Mouse (Mus musculus) lung, embryonic 14.5 days (tissue): ENCODE measurements around the gene AI661453. TPM values are rescaled to one million over a fixed set of nuclear protein-coding genes. Genes with fewer than 3 reads are reported as not detected.
A peak's percentile ranks its signal among the peaks of the same experiment; 100 is the strongest.

Source experiments
- ATAC-seq: fragments of 200-750 bp; cut with Nextera tagmentation; 2 replicates; pipeline ENCODE4 v1.8.0; 2017; ENCODE audit warnings: mild to moderate bottlenecking, moderate TSS enrichment, moderate library complexity; ENCODE audit not compliant: insufficient read depth
- DNase-seq: peaks from one replicate; pipeline ENCODE4 v3.0.0-alpha.2; 2015
- H3K27ac ChIP-seq: fragments of 300-500 bp; sonication (generic); 2 replicates; pipeline ENCODE4 v1.5.1; 2014; ENCODE audit warnings: low read depth, mild to moderate bottlenecking, moderate library complexity
- H3K27me3 ChIP-seq: fragments of 300-500 bp; sonication (generic); 2 replicates; pipeline ENCODE4 v1.6.1; 2014; ENCODE audit warnings: low read length, control low read depth; ENCODE audit not compliant: insufficient read depth
- H3K36me3 ChIP-seq: fragments of 300-500 bp; sonication (generic); 2 replicates; pipeline ENCODE4 v1.6.1; 2014; ENCODE audit warnings: control low read depth; ENCODE audit not compliant: insufficient read depth
- H3K4me1 ChIP-seq: fragments of 300-500 bp; sonication (generic); 2 replicates; pipeline ENCODE4 v1.6.1; 2014; ENCODE audit warnings: antibody characterized with exemption, control low read depth; ENCODE audit not compliant: insufficient read depth
- H3K4me2 ChIP-seq: fragments of 300-500 bp; sonication (generic); 2 replicates; pipeline ENCODE4 v1.6.1; 2014; ENCODE audit warnings: mild to moderate bottlenecking
- H3K4me3 ChIP-seq: fragments of 300-500 bp; sonication (generic); 2 replicates; pipeline ENCODE4 v1.5.1; 2014; ENCODE audit warnings: low read depth, low read length
- H3K9ac ChIP-seq: fragments of 300-500 bp; sonication (generic); 2 replicates; pipeline ENCODE4 v1.6.1; 2014
- H3K9me3 ChIP-seq: fragments of 300-500 bp; sonication (generic); 2 replicates; pipeline ENCODE4 v1.6.1; 2016; ENCODE audit warnings: low read depth, low read length, control low read depth
- CTCF ChIP-seq: IDR thresholded peaks from 2 replicates; pipeline ENCODE4 v1.5.1; 2016; ENCODE audit warnings: antibody characterized with exemption, low read depth
- WGBS: fragments of 180-500 bp; shearing (Covaris S2); extraction: QIAGEN DNeasy Blood & Tissue Kit; methylation state at CpG from one replicate; pipeline ENCODE4 v1.1.7; 2014; 5-methylcytosine and 5-hydroxymethylcytosine counted together
- polyA plus RNA-seq: library from polyadenylated mRNA; unstranded; fragments of >200 nt; fragmentation: Nextera tagmentation; extraction: Ambion mirVana; gene quantifications from 2 replicates; pipeline ENCODE4 v1.2.1, GENCODE M21; 2014

Gene AI661453
- polyA plus RNA-seq, 1 experiment from 2014 or later = 2.4 TPM

GRCm38 (mm10) chr17:47449432-47449831, 13.0 kb downstream of the AI661453 start:
- no peak for DNase-seq
- WGBS = 64% methylated on average over 5 of the region's 5 CpGs
- no peak overlapping the region for H3K4me2 ChIP-seq
- no peak for ATAC-seq
- peaks cover 26% of the 10 kb centered on the region for H3K4me1 ChIP-seq
- no peaks in the 10 kb centered on the region for H3K36me3 ChIP-seq
- H3K27me3 ChIP-seq = no peaks in the 10 kb centered on the region
- peak overlapping the region; percentile 2; the same call in 1 of the 2 replicates for H3K27ac ChIP-seq
- no peak overlapping the region for H3K4me3 ChIP-seq
- no peaks in the 10 kb centered on the region for H3K9me3 ChIP-seq
- no peak for TF ChIP-seq CTCF
- H3K9ac ChIP-seq = 0 out of 2 replicates have a peak overlapping the region, but pooled peaks have one; percentile 28

DNA sequence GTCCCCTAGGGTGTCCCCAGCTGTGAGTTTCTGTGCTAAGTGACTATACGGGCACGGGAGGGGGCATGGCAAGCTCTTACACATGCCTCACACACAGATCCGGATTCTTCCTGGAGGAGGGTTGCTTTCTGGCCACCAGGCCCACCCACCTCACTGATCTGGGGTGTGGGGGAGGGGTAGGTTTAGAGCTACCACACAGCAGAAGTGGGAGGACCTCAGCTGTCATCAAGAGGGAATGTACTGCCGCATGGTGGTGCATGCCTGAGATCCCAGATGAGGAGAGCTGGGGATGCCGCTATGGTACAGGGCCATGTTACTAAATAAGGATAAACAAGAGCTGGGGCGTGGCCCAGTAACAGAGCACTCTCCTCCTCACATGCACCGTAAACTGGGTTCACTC, 13.8 kb downstream of the AI661453 start:
- no peaks in the 10 kb centered on the region for H3K27me3 ChIP-seq
- peak; percentile 27 for DNase-seq
- no peak overlapping the region for H3K4me2 ChIP-seq
- WGBS = 34% methylated on average over 7 of the region's 7 CpGs
- peaks cover 26% of the 10 kb centered on the region for H3K4me1 ChIP-seq
- ATAC-seq = peak; percentile 39; the same call in 1 of the 2 replicates
- H3K9ac ChIP-seq = no peak overlapping the region
- no peaks in the 10 kb centered on the region for H3K9me3 ChIP-seq
- H3K36me3 ChIP-seq = no peaks in the 10 kb centered on the region
- H3K4me3 ChIP-seq = no peak overlapping the region
- no peak overlapping the region for H3K27ac ChIP-seq
- 0 out of 2 replicates have a peak, but pooled peaks have one; percentile 3 for TF ChIP-seq CTCF

GRCm38 (mm10) chr17:47450880-47451565, 14.6 kb downstream of the AI661453 start:
- Histone ChIP-seq H3K9ac (no peak overlapping the region), H3K36me3 (no peaks in the 10 kb centered on the region), H3K4me2 (no peak overlapping the region), H3K4me1 (peaks cover 24% of the 10 kb centered on the region), H3K9me3 (no peaks in the 10 kb centered on the region), H3K4me3 (no peak overlapping the region), H3K27me3 (no peaks in the 10 kb centered on the region), H3K27ac (no peak overlapping the region)
- WGBS = 61% methylated on average over 12 of the region's 12 CpGs
- DNase-seq = peak; percentile 35
- ATAC-seq = peak; percentile 37; the same call in 1 of the 2 replicates
- TF ChIP-seq CTCF = no peak

GRCm38 (mm10) chr17:47452886-47453285, 16.5 kb downstream of the AI661453 start:
- H3K4me3 ChIP-seq = no peak overlapping the region
- no peak for ATAC-seq
- peaks cover 18% of the 10 kb centered on the region for H3K4me1 ChIP-seq
- 38% methylated on average over 7 of the region's 7 CpGs for WGBS
- H3K36me3 ChIP-seq = no peaks in the 10 kb centered on the region
- no peak overlapping the region for H3K9ac ChIP-seq
- TF ChIP-seq CTCF = no peak
- H3K27me3 ChIP-seq = no peaks in the 10 kb centered on the region
- no peaks in the 10 kb centered on the region for H3K9me3 ChIP-seq
- H3K4me2 ChIP-seq = no peak overlapping the region
- no peak overlapping the region for H3K27ac ChIP-seq
- DNase-seq = no peak

GRCm38 (mm10) chr17:47454675-47455074, 18.3 kb downstream of the AI661453 start:
- Histone ChIP-seq H3K4me2 (no peak overlapping the region), H3K4me3 (no peak overlapping the region), H3K27me3 (no peaks in the 10 kb centered on the region), H3K9ac (no peak overlapping the region), H3K27ac (no peak overlapping the region), H3K9me3 (no peaks in the 10 kb centered on the region), H3K4me1 (peaks cover 8% of the 10 kb centered on the region), H3K36me3 (no peaks in the 10 kb centered on the region)
- peak; percentile 69 for DNase-seq
- no peak for ATAC-seq
- no peak for TF ChIP-seq CTCF
- 37% methylated on average over 8 of the region's 8 CpGs for WGBS

DNA sequence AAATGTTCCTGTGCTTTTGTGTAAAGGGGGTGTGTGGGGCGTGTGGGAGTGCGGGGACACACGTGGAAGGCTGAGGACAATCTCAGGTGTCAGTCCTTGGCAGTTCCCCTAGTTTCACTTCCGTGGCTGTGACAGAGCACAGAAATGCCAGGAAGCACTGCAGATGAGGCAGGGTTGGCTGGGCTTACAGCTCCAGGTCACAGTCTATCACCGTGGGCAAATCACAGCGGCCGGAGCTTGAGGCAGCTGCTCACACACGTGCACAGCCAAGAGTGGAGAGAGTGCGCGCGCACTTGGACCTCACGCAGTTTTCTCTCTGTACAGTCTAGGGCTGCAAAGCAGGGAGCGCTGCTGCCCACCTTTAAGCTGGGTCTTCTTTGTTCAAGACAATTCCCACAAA, 21.9 kb downstream of the AI661453 start:
- Histone ChIP-seq H3K9me3 (no peaks in the 10 kb centered on the region), H3K4me2 (no peak overlapping the region), H3K27ac (no peak overlapping the region), H3K36me3 (no peaks in the 10 kb centered on the region), H3K27me3 (no peaks in the 10 kb centered on the region), H3K9ac (no peak overlapping the region), H3K4me3 (no peak overlapping the region), H3K4me1 (peaks cover 11% of the 10 kb centered on the region)
- no peak for TF ChIP-seq CTCF
- ATAC-seq = no peak
- WGBS = 72% methylated on average over 13 of the region's 13 CpGs
- no peak for DNase-seq

DNA sequence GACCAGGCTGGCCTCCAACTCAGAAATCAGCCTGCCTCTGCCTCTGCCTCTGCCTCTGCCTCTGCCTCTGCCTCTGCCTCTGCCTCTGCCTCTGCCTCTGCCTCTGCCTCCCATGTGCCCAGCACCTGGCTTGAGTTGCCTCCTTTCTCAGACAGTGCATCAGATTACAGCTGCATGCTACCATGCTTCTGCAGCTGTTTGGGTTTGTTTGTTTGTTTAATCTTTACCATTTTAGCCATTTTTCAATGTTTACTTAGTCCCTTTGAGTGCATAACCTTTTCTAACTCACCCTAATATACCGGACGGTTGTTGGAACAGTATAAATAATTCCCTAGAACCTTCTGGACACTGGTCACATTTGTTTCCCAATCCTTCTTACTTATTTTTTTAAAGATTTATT, 22.5 kb downstream of the AI661453 start:
- Histone ChIP-seq H3K4me2 (no peak overlapping the region), H3K4me3 (no peak overlapping the region), H3K27me3 (no peaks in the 10 kb centered on the region), H3K27ac (no peak overlapping the region), H3K9me3 (no peaks in the 10 kb centered on the region), H3K36me3 (no peaks in the 10 kb centered on the region), H3K4me1 (peaks cover 14% of the 10 kb centered on the region), H3K9ac (no peak overlapping the region)
- DNase-seq = no peak
- no peak for ATAC-seq
- no peak for TF ChIP-seq CTCF
- 77% methylated on average over 2 of the region's 2 CpGs for WGBS
